Mouse (Mus musculus) limb, embryonic 13.5 days (tissue): ENCODE results near the gene Cideb. TPM values are rescaled to one million over a fixed set of nuclear protein-coding genes. Genes with fewer than 3 reads are reported as not detected.
"Not testable (repeated sequence)": the region's sequence is repeated elsewhere in the genome, so short reads cannot be mapped to it uniquely, and the experiment has no call there.

Experiments
- ATAC-seq: fragments of 200-750 bp; cut with Nextera tagmentation; 2 replicates; pipeline ENCODE4 v1.8.0; 2017; ENCODE audit warnings: low read depth, moderate number of reproducible peaks, moderate TSS enrichment; ENCODE audit not compliant: low FRiP score
- H3K27ac ChIP-seq: fragments of 300-500 bp; sonication (generic); 2 replicates; pipeline ENCODE4 v1.5.1; 2015; ENCODE audit warnings: inconsistent platforms, mild to moderate bottlenecking, moderate library complexity
- H3K27me3 ChIP-seq: fragments of 300-500 bp; sonication (generic); 2 replicates; pipeline ENCODE4 v1.6.1; 2015; ENCODE audit warnings: mild to moderate bottlenecking, inconsistent platforms
- H3K36me3 ChIP-seq: fragments of 300-500 bp; sonication (generic); 2 replicates; pipeline ENCODE4 v1.6.1; 2015; ENCODE audit warnings: inconsistent platforms, mild to moderate bottlenecking, moderate library complexity
- H3K4me1 ChIP-seq: fragments of 300-500 bp; sonication (generic); 2 replicates; pipeline ENCODE4 v1.6.1; 2015; ENCODE audit warnings: inconsistent platforms
- H3K4me2 ChIP-seq: fragments of 300-500 bp; sonication (generic); replicated peaks from 2 replicates; pipeline ENCODE4 v1.6.1; 2015; ENCODE audit warnings: inconsistent platforms, mild to moderate bottlenecking, moderate library complexity
- H3K4me3 ChIP-seq: fragments of 300-500 bp; sonication (generic); 2 replicates; pipeline ENCODE4 v1.5.1; 2015; ENCODE audit warnings: moderate library complexity, mild to moderate bottlenecking, inconsistent platforms
- H3K9ac ChIP-seq: fragments of 300-500 bp; sonication (generic); 2 replicates; pipeline ENCODE4 v1.6.1; 2015; ENCODE audit warnings: mild to moderate bottlenecking, inconsistent platforms
- H3K9me3 ChIP-seq: fragments of 300-500 bp; sonication (generic); 2 replicates; pipeline ENCODE4 v1.6.1; 2016; ENCODE audit warnings: inconsistent platforms
- WGBS: fragments of 180-500 bp; shearing (Covaris S2); methylation state at CpG from one replicate; pipeline ENCODE4 v1.1.7; 2015; 5-methylcytosine and 5-hydroxymethylcytosine counted together
- polyA plus RNA-seq: library from polyadenylated mRNA; unstranded; fragments of >200 nt; fragmentation: Nextera tagmentation; extraction: Ambion mirVana; gene quantifications from 2 replicates; pipeline ENCODE4 v1.2.1, GENCODE M21; 2015

Gene Cideb
- polyA plus RNA-seq, 1 experiment from 2014 or later: 0.45 TPM

GRCm38 (mm10) chr14:55762001-55762821, 4.0 kb upstream of the Cideb start:
- WGBS: under 1% methylated on average over 77 of the region's 77 CpGs
- Histone ChIP-seq H3K9me3 (no peaks in the 10 kb centered on the region), H3K36me3 (no peaks in the 10 kb centered on the region), H3K27ac (peak overlapping the region; percentile 44), H3K4me2 (peak overlapping the region; percentile 96), H3K4me3 (peak overlapping the region; percentile 57), H3K27me3 (peaks cover 58% of the 10 kb centered on the region), H3K9ac (peak overlapping the region; percentile 85), H3K4me1 (peaks cover 16% of the 10 kb centered on the region)
- peak; percentile 81 for ATAC-seq

- ATAC-seq: no peak
- H3K27me3 ChIP-seq: peaks cover 49% of the 10 kb centered on the region
- no peaks in the 10 kb centered on the region for H3K9me3 ChIP-seq
- H3K4me2 ChIP-seq: peak within 1 kb of the TSS; percentile 96
- H3K9ac ChIP-seq: peak within 1 kb of the TSS; percentile 85
- peak within 1 kb of the TSS; percentile 44 for H3K27ac ChIP-seq
- peaks cover 6% of the 10 kb centered on the region; the same call in 1 of the 2 replicates for H3K36me3 ChIP-seq
- 67% methylated on average over 6 of the region's 6 CpGs for WGBS
- H3K4me1 ChIP-seq: peaks cover 16% of the 10 kb centered on the region
- peak within 1 kb of the TSS; percentile 57 for H3K4me3 ChIP-seq
Observed at GRCm38 (mm10) chr14:55761163-55761562, 2.9 kb upstream of the Cideb start, which contains the start of gene Ltb4r2. TSS of gene Ltb4r2 (plus strand) at chr14:55761428.

GRCm38 (mm10) chr14:55760156-55760555, 1.9 kb upstream of the Cideb start:
- Histone ChIP-seq H3K27me3 (peaks cover 39% of the 10 kb centered on the region), H3K4me1 (peaks cover 16% of the 10 kb centered on the region), H3K4me2 (peak overlapping the region; percentile 54), H3K4me3 (peak overlapping the region; percentile 18; the same call in 1 of the 2 replicates), H3K36me3 (peaks cover 16% of the 10 kb centered on the region)
- H3K9me3 ChIP-seq, H3K27ac ChIP-seq, ATAC-seq, H3K9ac ChIP-seq: not testable (repeated sequence)
- WGBS: 0% methylated on average over 6 of the region's 6 CpGs

GRCm38 (mm10) chr14:55757566-55757965, 692 bp downstream of the Cideb start:
- Histone ChIP-seq H3K4me2 (no peak overlapping the region), H3K27me3 (peaks cover 16% of the 10 kb centered on the region), H3K36me3 (peaks cover 42% of the 10 kb centered on the region), H3K27ac (no peak overlapping the region), H3K4me1 (peaks cover 12% of the 10 kb centered on the region), H3K4me3 (no peak overlapping the region), H3K9me3 (no peaks in the 10 kb centered on the region), H3K9ac (no peak overlapping the region)
- ATAC-seq: no peak
- 83% methylated on average over 6 of the region's 6 CpGs for WGBS

GRCm38 (mm10) chr14:55747051-55747847, 11.0 kb downstream of the Cideb start:
- peaks cover 45% of the 10 kb centered on the region for H3K36me3 ChIP-seq
- no peaks in the 10 kb centered on the region for H3K27me3 ChIP-seq
- no peaks in the 10 kb centered on the region for H3K9me3 ChIP-seq
- H3K4me2 ChIP-seq: peak overlapping the region; percentile 99
- WGBS: 86% methylated on average over 10 of the region's 10 CpGs
- H3K4me3 ChIP-seq: peak overlapping the region; percentile 89
- H3K9ac ChIP-seq: peak overlapping the region; percentile 90
- peaks cover 31% of the 10 kb centered on the region for H3K4me1 ChIP-seq
- ATAC-seq: no peak
- no peak overlapping the region for H3K27ac ChIP-seq

- no peak; the same call in 1 of the 2 replicates for ATAC-seq
- Histone ChIP-seq H3K9me3 (no peaks in the 10 kb centered on the region), H3K4me3 (peak overlapping the region; percentile 89), H3K4me1 (peaks cover 31% of the 10 kb centered on the region), H3K4me2 (peak overlapping the region; percentile 99), H3K27me3 (no peaks in the 10 kb centered on the region), H3K9ac (peak overlapping the region; percentile 90), H3K27ac (no peak overlapping the region), H3K36me3 (peaks cover 43% of the 10 kb centered on the region)
- under 1% methylated on average over 31 of the region's 31 CpGs for WGBS
Observed at GRCm38 (mm10) chr14:55745861-55746237, 12.4 kb downstream of the Cideb start.

GRCm38 (mm10) chr14:55745180-55745860, 12.9 kb downstream of the Cideb start, which contains the start of the genes Dhrs1 and Nop9:
TSS of gene Dhrs1 (minus strand) at chr14:55745690.
TSS of gene Nop9 (plus strand) at chr14:55745693.
- H3K9me3 ChIP-seq: no peaks in the 10 kb centered on the region
- H3K9ac ChIP-seq: peak within 1 kb of the TSS; percentile 90
- ATAC-seq: peak; percentile 86
- H3K27ac ChIP-seq: no peak within 1 kb of the TSS
- peak within 1 kb of the TSS; percentile 89 for H3K4me3 ChIP-seq
- H3K27me3 ChIP-seq: no peaks in the 10 kb centered on the region
- peak within 1 kb of the TSS; percentile 99 for H3K4me2 ChIP-seq
- peaks cover 31% of the 10 kb centered on the region for H3K4me1 ChIP-seq
- peaks cover 43% of the 10 kb centered on the region for H3K36me3 ChIP-seq
- WGBS: 1% methylated on average over 48 of the region's 48 CpGs

- peak overlapping the region; percentile 54 for H3K9ac ChIP-seq
- H3K27me3 ChIP-seq: no peaks in the 10 kb centered on the region
- ATAC-seq: peak; percentile 80
- peaks cover 46% of the 10 kb centered on the region for H3K36me3 ChIP-seq
- 16% methylated on average over 10 of the region's 10 CpGs for WGBS
- H3K27ac ChIP-seq: no peak overlapping the region
- H3K4me2 ChIP-seq: peak overlapping the region; percentile 99
- peaks cover 31% of the 10 kb centered on the region for H3K4me1 ChIP-seq
- H3K4me3 ChIP-seq: peak overlapping the region; percentile 19
- H3K9me3 ChIP-seq: no peaks in the 10 kb centered on the region
Observed at GRCm38 (mm10) chr14:55743711-55744110, 14.5 kb downstream of the Cideb start.

- Histone ChIP-seq H3K4me2 (no peak overlapping the region), H3K4me1 (no peaks in the 10 kb centered on the region), H3K9ac (no peak overlapping the region), H3K4me3 (no peak overlapping the region), H3K27ac (no peak overlapping the region), H3K36me3 (peaks cover 40% of the 10 kb centered on the region), H3K27me3 (no peaks in the 10 kb centered on the region), H3K9me3 (no peaks in the 10 kb centered on the region)
- ATAC-seq: no peak
- WGBS: 86% methylated on average over 9 of the region's 9 CpGs
Observed at GRCm38 (mm10) chr14:55737086-55737687, 21.1 kb downstream of the Cideb start.

- 81% methylated on average over 4 of the region's 4 CpGs for WGBS
- Histone ChIP-seq H3K9me3 (no peaks in the 10 kb centered on the region), H3K4me3 (no peak overlapping the region), H3K27ac (no peak overlapping the region), H3K4me1 (no peaks in the 10 kb centered on the region), H3K9ac (no peak overlapping the region), H3K4me2 (no peak overlapping the region), H3K36me3 (peaks cover 27% of the 10 kb centered on the region), H3K27me3 (no peaks in the 10 kb centered on the region)
- ATAC-seq: no peak
Observed at GRCm38 (mm10) chr14:55735758-55736157, 22.5 kb downstream of the Cideb start.

GRCm38 (mm10) chr14:55735334-55735733, 22.9 kb downstream of the Cideb start:
- ATAC-seq: no peak
- no peaks in the 10 kb centered on the region for H3K9me3 ChIP-seq
- no peak overlapping the region for H3K4me2 ChIP-seq
- H3K9ac ChIP-seq: no peak overlapping the region
- H3K27ac ChIP-seq: no peak overlapping the region
- H3K4me1 ChIP-seq: no peaks in the 10 kb centered on the region
- no peak overlapping the region for H3K4me3 ChIP-seq
- no peaks in the 10 kb centered on the region for H3K27me3 ChIP-seq
- peaks cover 23% of the 10 kb centered on the region for H3K36me3 ChIP-seq
- WGBS: 66% methylated on average over 3 of the region's 3 CpGs
